Mouse (Mus musculus): ENCODE results near the gene Hist1h2bn. TPM values are rescaled to one million over a fixed set of nuclear protein-coding genes. Genes with fewer than 3 reads are reported as not detected.
"Not testable (repeated sequence)": the region's sequence is repeated elsewhere in the genome, so short reads cannot be mapped to it uniquely, and the experiment has no call there.

Gene Hist1h2bn
- total RNA-seq, 4 experiments from 2014 or later = 2.0 to 7.1 (median 4.3) TPM

GRCm38 (mm10) chr13:21727948-21728572, 25.9 kb upstream of the Hist1h2bn start:
- no peak for DNase-seq (ENCODE audit: low spot score)

GRCm38 (mm10) chr13:21729544-21729943, 24.4 kb upstream of the Hist1h2bn start:
- DNase-seq (ENCODE audit: low spot score) = no peak

- DNase-seq (ENCODE audit: low spot score) = no peak
Observed at GRCm38 (mm10) chr13:21733466-21733865, 20.5 kb upstream of the Hist1h2bn start.

- peak; percentile 88 for DNase-seq (ENCODE audit: low spot score)
Observed at GRCm38 (mm10) chr13:21734010-21734905, 19.7 kb upstream of the Hist1h2bn start.

- peak; percentile 45 for DNase-seq (ENCODE audit: low spot score)
Observed at GRCm38 (mm10) chr13:21734906-21735767, 18.8 kb upstream of the Hist1h2bn start, which contains the start of gene Hist1h4j. Hist1h4j (plus strand) TSS chr13:21735064.

- no peak for DNase-seq (ENCODE audit: low spot score)
Observed at GRCm38 (mm10) chr13:21745006-21745405, 8.9 kb upstream of the Hist1h2bn start.

- DNase-seq (ENCODE audit: low spot score) = no peak
Observed at GRCm38 (mm10) chr13:21749387-21750158, 4.3 kb upstream of the Hist1h2bn start.

GRCm38 (mm10) chr13:21750159-21751017, 3.5 kb upstream of the Hist1h2bn start, which contains the start of gene Hist1h4k:
Hist1h4k (minus strand) TSS chr13:21750505.
- DNase-seq (ENCODE audit: low spot score) = peak; percentile 75

- DNase-seq (ENCODE audit: low spot score) = no peak
Observed at GRCm38 (mm10) chr13:21751417-21751816, 2.5 kb upstream of the Hist1h2bn start.

GRCm38 (mm10) chr13:21751827-21752226, 2.1 kb upstream of the Hist1h2bn start:
- DNase-seq (ENCODE audit: low spot score) = no peak

GRCm38 (mm10) chr13:21752356-21752755, 1.6 kb upstream of the Hist1h2bn start:
- no peak for DNase-seq (ENCODE audit: low spot score)

- DNase-seq (ENCODE audit: low spot score) = no peak
Observed at GRCm38 (mm10) chr13:21753051-21753523, 836 bp upstream of the Hist1h2bn start.

GRCm38 (mm10) chr13:21754294-21755001, 525 bp downstream of the Hist1h2bn start:
- not testable (repeated sequence) for DNase-seq (ENCODE audit: low spot score)

- DNase-seq (ENCODE audit: low spot score) = no peak
Observed at GRCm38 (mm10) chr13:21755707-21756106, 1.8 kb downstream of the Hist1h2bn start.

GRCm38 (mm10) chr13:21778814-21779766, 25.2 kb downstream of the Hist1h2bn start:
- peak; percentile 90 for DNase-seq (ENCODE audit: low spot score)

- peak; percentile 33 for DNase-seq (ENCODE audit: low spot score)
Observed at GRCm38 (mm10) chr13:21779767-21780731, 26.1 kb downstream of the Hist1h2bn start, which contains the start of gene Hist1h1b. Hist1h1b (minus strand) TSS chr13:21780625.

Data from heart, adult 8-10 months (tissue).